Mouse (Mus musculus) liver, embryonic 14.5 days (tissue): ENCODE measurements around the gene Slitrk3.

Source experiments
- CTCF ChIP-seq: IDR thresholded peaks from 2 replicates; pipeline ENCODE4 v1.5.1; 2016; ENCODE audit warnings: antibody characterized with exemption, low read depth, control low read depth
- EP300 ChIP-seq: IDR thresholded peaks from 2 replicates; pipeline ENCODE4 v1.6.1; 2016; ENCODE audit warnings: antibody characterized with exemption, low read depth

DNA sequence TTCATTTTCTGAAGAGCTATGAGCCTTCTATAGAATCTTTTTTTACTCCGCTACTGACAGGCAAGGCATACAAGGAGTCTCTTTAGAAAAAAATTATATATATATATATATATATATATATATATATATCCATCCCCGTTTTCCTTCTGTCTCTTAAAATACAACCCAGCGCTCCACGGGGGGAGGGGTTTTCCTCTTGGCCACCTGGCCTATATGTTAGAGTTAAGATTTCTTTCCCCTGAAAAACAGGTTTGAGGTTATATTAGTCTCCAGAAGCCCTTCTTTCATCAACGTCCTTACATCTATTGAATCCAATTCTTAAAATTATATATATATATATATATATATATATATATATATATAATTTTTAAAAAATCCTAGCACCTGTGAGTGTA, 1.6 kb downstream of the Slitrk3 start:
- no peak for TF ChIP-seq CTCF
- TF ChIP-seq EP300 = no peak
